Mouse (Mus musculus) ovary, postnatal 36 days (tissue): ENCODE measurements around the gene Rsph1.
A peak's percentile ranks its signal among the peaks of the same experiment; 100 is the strongest.

Experiments
- DNase-seq: peaks from one replicate; pipeline ENCODE4 v3.0.0; 2022; ENCODE audit warnings: low spot score, mixed read lengths

The Rsph1 gene

DNA sequence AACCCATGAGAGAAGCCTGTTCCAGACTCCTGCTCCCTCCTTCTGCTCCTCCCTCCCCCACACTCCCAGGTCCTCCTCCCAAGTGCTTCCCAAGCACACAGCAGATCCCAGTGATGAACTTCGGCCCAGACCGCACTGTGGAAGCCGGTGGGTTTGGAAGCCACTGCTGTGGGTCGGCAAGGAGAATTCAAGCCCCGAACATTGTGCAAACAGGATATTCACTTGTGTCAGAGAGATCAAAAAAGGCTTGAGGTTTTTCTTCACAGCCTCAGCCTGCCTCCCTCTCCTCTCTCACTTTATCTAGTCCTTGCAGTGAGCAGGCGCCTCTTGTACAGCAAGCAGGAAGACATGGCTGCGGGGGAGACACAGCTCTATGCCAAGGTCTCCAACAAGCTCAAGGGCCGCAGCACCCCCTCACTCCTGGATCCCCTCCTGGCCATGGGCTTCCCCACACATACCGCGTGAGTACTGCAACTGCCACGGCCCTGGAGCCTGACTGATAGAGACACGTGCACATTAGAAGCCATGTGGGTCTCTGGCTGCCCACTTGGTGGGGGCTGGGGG lies 69.3 kb downstream of the Rsph1 start, which contains the start of gene Ubash3a:
Gene Ubash3a, plus strand, starts transcription at position 103 of the 564 bp plus-strand sequence.
- DNase-seq, result peak; percentile 47
